Comparison of ENCODE assay signal across 10 mouse cellular contexts in genomic region chr1:89138316-89138715, GRCm38 (mm10).
DNase-seq lines count a peak whose midpoint lies in the region; ATAC-seq and TF ChIP-seq lines count a peak whose summit lies in the region.
"Had no signal": no experiment of that assay in that cellular context is flagged by ENCODE, and none has a peak within 500 bp of the region (broad histone marks: within the 10 kb centered on the region; RNA-seq: fewer than 3 reads in every experiment).

No protein-coding gene starts in this region.

- H3K4me2 ChIP-seq in midbrain, embryonic 14.5 days (ENCODE audit: low read length), result no peak overlapping the region
- H3K4me2 ChIP-seq: hindbrain, embryonic 14.5 days; liver, embryonic 15.5 days had no signal

- peak; percentile 36 to 42; a peak in 1 of 4 replicates for ATAC-seq in hematopoietic stem cell, adult 5-6 weeks (replicated peaks in 1 of 2; ENCODE audit: insufficient read depth in 1 of 2, low FRiP score in 2 of 2, low TSS enrichment in 1 of 2, low read depth in 1 of 2, poor library complexity in 2 of 2, severe bottlenecking in 2 of 2)
- ATAC-seq in midbrain, embryonic 14.5 days (ENCODE audit: low FRiP score, low TSS enrichment), result no peak

- H3K9me3 ChIP-seq in midbrain, embryonic 14.5 days (ENCODE audit: control insufficient read depth, low read length), result no peaks in the 10 kb centered on the region
- H3K9me3 ChIP-seq: liver, embryonic 15.5 days had no signal

- no peak for TF ChIP-seq POLR2A in kidney, adult 2 months (IDR thresholded peaks at IDR 0.05; ENCODE audit: low read depth, low read length)

- H3K9ac ChIP-seq in midbrain, embryonic 14.5 days (replicated peaks; ENCODE audit: low read length), result no peak overlapping the region
- H3K9ac ChIP-seq: hindbrain, embryonic 14.5 days; liver, embryonic 15.5 days had no signal

- H3K36me3 ChIP-seq in kidney, adult 2 months (ENCODE audit: control insufficient read depth, insufficient read depth, low read length), result no peaks in the 10 kb centered on the region
- H3K36me3 ChIP-seq in midbrain, embryonic 14.5 days (ENCODE audit: control insufficient read depth, insufficient read depth, low read length), result no peaks in the 10 kb centered on the region; the same call in 1 of the 2 replicates
- H3K36me3 ChIP-seq: liver, embryonic 15.5 days had no signal

- no peaks in the 10 kb centered on the region for H3K27me3 ChIP-seq in kidney, adult 2 months (replicated peaks; ENCODE audit: control insufficient read depth, insufficient read depth, low read length)
- no peaks in the 10 kb centered on the region for H3K27me3 ChIP-seq in midbrain, embryonic 14.5 days (ENCODE audit: control insufficient read depth, insufficient read depth, low read length)
- H3K27me3 ChIP-seq: liver, embryonic 15.5 days had no signal

- H3K4me1 ChIP-seq in kidney, adult 2 months (ENCODE audit: control insufficient read depth, insufficient read depth, low read length), result peaks cover 14% of the 10 kb centered on the region; the same call in 1 of the 2 replicates
- H3K4me1 ChIP-seq in midbrain, embryonic 14.5 days (ENCODE audit: control insufficient read depth, insufficient read depth, low read length), result no peaks in the 10 kb centered on the region
- H3K4me1 ChIP-seq: liver, embryonic 15.5 days had no signal

- no peak overlapping the region for H3K27ac ChIP-seq in kidney, adult 2 months (ENCODE audit: insufficient read depth, low read depth, low read length)
- no peak overlapping the region for H3K27ac ChIP-seq in midbrain, embryonic 14.5 days (replicated peaks; ENCODE audit: low read depth, low read length)
- H3K27ac ChIP-seq: liver, embryonic 15.5 days had no signal

- 50% methylated on average over 5 of the region's 5 CpGs for WGBS in kidney, adult 2 months
- WGBS in midbrain, embryonic 14.5 days, result 89% methylated on average over 5 of the region's 5 CpGs

- no peak overlapping the region for H3K4me3 ChIP-seq in kidney, adult 2 months (ENCODE audit: insufficient read depth, low read depth, low read length)
- H3K4me3 ChIP-seq in midbrain, embryonic 14.5 days (replicated peaks; ENCODE audit: low read depth, low read length), result no peak overlapping the region
- H3K4me3 ChIP-seq: liver, embryonic 15.5 days had no signal

- TF ChIP-seq CTCF in kidney, adult 2 months (conservative IDR thresholded peaks at IDR 0.05; ENCODE audit: insufficient read depth, insufficient read length, low read depth, low read length), result no peak

- intact Hi-C loops in left cerebral cortex, postnatal 10 days (cut with DNase I), result no loop called here

- DNase-seq in layer of hippocampus, adult 11-12 months (ENCODE audit: low spot score), result peak; percentile 46
- DNase-seq in layer of hippocampus, adult 9-10 months (ENCODE audit: low spot score), result no peak
- DNase-seq in left cerebral cortex, postnatal 10 days (ENCODE audit: extremely low spot score in 1 of 2, low spot score in 2 of 2), result peak; percentile 42 to 45
- DNase-seq in right cerebral cortex, postnatal 4 days, result peak; percentile 23
- no peak for DNase-seq in kidney, adult 2 months
- DNase-seq in midbrain, embryonic 14.5 days, result no peak
- DNase-seq: cerebellum, adult 11 months had no signal

Comparison
In these comparisons a context has a peak if more than half of its experiments do, and no peak if none do; other contexts are left out.
1. DNase-seq: peak in layer of hippocampus, adult 11-12 months (single experiment), left cerebral cortex, postnatal 10 days (2 of 2) and right cerebral cortex, postnatal 4 days (single experiment); none in layer of hippocampus, adult 9-10 months (single experiment), kidney, adult 2 months (single experiment) and midbrain, embryonic 14.5 days (single experiment).